Mouse (Mus musculus): ENCODE measurements around the gene Cpt1c. TPM values are rescaled to one million over a fixed set of nuclear protein-coding genes. Genes with fewer than 3 reads are reported as not detected.

Cpt1c gene
- polyA plus RNA-seq, 1 experiment from 2014 or later: 22.4 TPM

- Histone ChIP-seq H3K9me3 (ENCODE audit: control insufficient read depth, low read length) (no peaks in the 10 kb centered on the region), H3K27me3 (replicated peaks; ENCODE audit: control insufficient read depth, insufficient read depth, low read length) (no peaks in the 10 kb centered on the region), H3K27ac (replicated peaks; ENCODE audit: low read depth, low read length) (peak overlapping the region; percentile 86), H3K9ac (ENCODE audit: low read depth, low read length) (peak overlapping the region; percentile 97), H3K4me3 (ENCODE audit: low read depth, low read length) (peak overlapping the region; percentile 88), H3K4me1 (ENCODE audit: control insufficient read depth, insufficient read depth, low read length) (peaks cover 19% of the 10 kb centered on the region), H3K4me2 (ENCODE audit: low read depth, low read length) (peak overlapping the region; percentile 71), H3K36me3 (ENCODE audit: control insufficient read depth, insufficient read depth, low read length) (peaks cover 37% of the 10 kb centered on the region)
- DNase-seq (ENCODE audit: low spot score) (no peak), ATAC-seq (ENCODE audit: low read depth) (no peak)
- under 1% methylated on average over 17 of the region's 20 CpGs for WGBS
These were observed 40.8 kb upstream of the Cpt1c start for GRCm38 (mm10) chr7:45015344-45015956.

DNA sequence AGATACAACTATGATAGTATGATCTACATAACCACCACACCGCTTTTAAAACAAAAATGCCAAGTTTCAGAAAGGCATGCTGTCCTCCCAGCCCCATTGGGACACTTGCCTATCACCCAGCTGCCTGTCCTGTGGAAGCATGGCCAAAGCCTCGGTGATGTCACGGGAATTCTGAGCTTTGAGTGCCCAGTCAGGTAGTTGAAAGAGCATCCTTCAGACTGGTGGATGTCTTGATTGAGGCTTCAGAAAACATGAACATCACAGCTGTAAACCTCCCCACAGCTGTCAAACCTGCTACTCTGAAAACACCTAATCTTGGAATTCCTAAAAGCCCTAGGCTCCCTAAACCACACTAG lies 39.4 kb upstream of the Cpt1c start:
- H3K9ac ChIP-seq (ENCODE audit: low read depth, low read length): peak overlapping the region; percentile 97; the same call in 1 of the 2 replicates
- DNase-seq (ENCODE audit: low spot score) (no peak), ATAC-seq (ENCODE audit: low read depth) (no peak)
- no peak overlapping the region for H3K4me3 ChIP-seq (ENCODE audit: low read depth, low read length)
- WGBS: 94% methylated on average over 3 of the region's 3 CpGs
- no peak overlapping the region for H3K27ac ChIP-seq (replicated peaks; ENCODE audit: low read depth, low read length)
- H3K36me3 ChIP-seq (ENCODE audit: control insufficient read depth, insufficient read depth, low read length): peaks cover 51% of the 10 kb centered on the region
- H3K27me3 ChIP-seq (replicated peaks; ENCODE audit: control insufficient read depth, insufficient read depth, low read length): no peaks in the 10 kb centered on the region
- H3K9me3 ChIP-seq (ENCODE audit: control insufficient read depth, low read length): no peaks in the 10 kb centered on the region
- peaks cover 15% of the 10 kb centered on the region for H3K4me1 ChIP-seq (ENCODE audit: control insufficient read depth, insufficient read depth, low read length)
- peak overlapping the region; percentile 71; the same call in 1 of the 2 replicates for H3K4me2 ChIP-seq (ENCODE audit: low read depth, low read length)

GRCm38 (mm10) chr7:45013366-45014095 lies 38.9 kb upstream of the Cpt1c start:
- H3K4me3 ChIP-seq (ENCODE audit: low read depth, low read length): no peak overlapping the region
- H3K4me1 ChIP-seq (ENCODE audit: control insufficient read depth, insufficient read depth, low read length): peaks cover 11% of the 10 kb centered on the region
- ATAC-seq (ENCODE audit: low read depth) (no peak), DNase-seq (ENCODE audit: low spot score) (no peak)
- 92% methylated on average over 16 of the region's 16 CpGs for WGBS
- no peak overlapping the region for H3K4me2 ChIP-seq (ENCODE audit: low read depth, low read length)
- H3K9me3 ChIP-seq (ENCODE audit: control insufficient read depth, low read length): no peaks in the 10 kb centered on the region
- no peak overlapping the region for H3K27ac ChIP-seq (replicated peaks; ENCODE audit: low read depth, low read length)
- H3K27me3 ChIP-seq (replicated peaks; ENCODE audit: control insufficient read depth, insufficient read depth, low read length): no peaks in the 10 kb centered on the region
- H3K36me3 ChIP-seq (ENCODE audit: control insufficient read depth, insufficient read depth, low read length): peaks cover 56% of the 10 kb centered on the region
- peak overlapping the region; percentile 6; the same call in 1 of the 2 replicates for H3K9ac ChIP-seq (ENCODE audit: low read depth, low read length)

- H3K9ac ChIP-seq (ENCODE audit: low read depth, low read length): no peak overlapping the region
- DNase-seq (ENCODE audit: low spot score) (no peak), ATAC-seq (ENCODE audit: low read depth) (no peak)
- H3K27ac ChIP-seq (replicated peaks; ENCODE audit: low read depth, low read length): no peak overlapping the region
- 78% methylated on average over 4 of the region's 4 CpGs for WGBS
- peaks cover 8% of the 10 kb centered on the region; the same call in 1 of the 2 replicates for H3K4me1 ChIP-seq (ENCODE audit: control insufficient read depth, insufficient read depth, low read length)
- no peaks in the 10 kb centered on the region for H3K27me3 ChIP-seq (replicated peaks; ENCODE audit: control insufficient read depth, insufficient read depth, low read length)
- no peaks in the 10 kb centered on the region for H3K9me3 ChIP-seq (ENCODE audit: control insufficient read depth, low read length)
- H3K4me3 ChIP-seq (ENCODE audit: low read depth, low read length): no peak overlapping the region
- H3K36me3 ChIP-seq (ENCODE audit: control insufficient read depth, insufficient read depth, low read length): peaks cover 63% of the 10 kb centered on the region
- no peak overlapping the region for H3K4me2 ChIP-seq (ENCODE audit: low read depth, low read length)
These were observed 38.2 kb upstream of the Cpt1c start for GRCm38 (mm10) chr7:45012824-45013223.

DNA sequence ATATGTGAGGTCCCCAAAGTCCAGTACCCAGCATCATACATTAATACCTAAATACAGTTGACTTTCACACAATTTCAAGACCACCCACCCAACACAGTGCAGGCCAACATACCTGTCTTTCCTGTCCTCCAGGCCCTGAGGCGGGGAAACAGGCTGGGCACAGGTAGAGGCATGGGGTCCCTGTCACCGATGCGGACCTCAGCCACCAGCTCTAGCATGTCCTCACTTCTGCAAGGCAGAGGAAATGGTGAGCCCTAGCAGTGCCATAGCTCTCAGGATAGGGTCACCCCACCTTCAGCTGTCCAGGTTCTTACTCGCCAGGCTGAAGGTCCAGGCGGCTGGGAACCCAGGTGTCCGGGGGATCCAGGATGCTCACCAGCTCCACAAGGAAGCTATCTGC lies 37.4 kb upstream of the Cpt1c start:
- H3K27me3 ChIP-seq (replicated peaks; ENCODE audit: control insufficient read depth, insufficient read depth, low read length): no peaks in the 10 kb centered on the region
- H3K36me3 ChIP-seq (ENCODE audit: control insufficient read depth, insufficient read depth, low read length): peaks cover 71% of the 10 kb centered on the region
- H3K9me3 ChIP-seq (ENCODE audit: control insufficient read depth, low read length): no peaks in the 10 kb centered on the region
- H3K4me3 ChIP-seq (ENCODE audit: low read depth, low read length): no peak overlapping the region
- no peak for DNase-seq (ENCODE audit: low spot score)
- H3K27ac ChIP-seq (replicated peaks; ENCODE audit: low read depth, low read length): no peak overlapping the region
- H3K4me1 ChIP-seq (ENCODE audit: control insufficient read depth, insufficient read depth, low read length): peaks cover 8% of the 10 kb centered on the region; the same call in 1 of the 2 replicates
- WGBS: 96% methylated on average over 6 of the region's 6 CpGs
- H3K4me2 ChIP-seq (ENCODE audit: low read depth, low read length): no peak overlapping the region
- no peak for ATAC-seq (ENCODE audit: low read depth)
- no peak overlapping the region for H3K9ac ChIP-seq (ENCODE audit: low read depth, low read length)

DNA sequence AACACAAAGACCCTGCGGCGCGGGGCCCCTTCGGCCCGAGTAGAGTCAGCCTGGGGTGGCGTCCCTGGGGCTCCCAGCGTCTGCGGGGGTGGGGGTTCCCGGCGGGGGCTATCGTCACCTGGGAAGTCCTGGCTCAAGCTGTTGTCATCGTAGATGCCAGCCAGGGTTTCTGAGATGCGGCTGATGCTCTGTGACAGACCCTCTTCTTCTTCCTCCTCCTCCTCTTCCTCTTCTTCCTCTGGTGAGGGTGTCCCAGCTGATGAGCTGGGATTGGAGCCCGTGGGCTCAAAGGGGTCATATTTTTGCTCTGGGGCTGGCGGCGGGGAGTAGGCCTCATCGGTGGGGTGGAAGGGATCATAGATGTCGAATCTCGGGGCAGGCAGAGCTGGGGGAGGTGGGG lies 33.8 kb upstream of the Cpt1c start:
- H3K4me1 ChIP-seq (ENCODE audit: control insufficient read depth, insufficient read depth, low read length): no peaks in the 10 kb centered on the region
- ATAC-seq (ENCODE audit: low read depth) (no peak), DNase-seq (ENCODE audit: low spot score) (no peak)
- 95% methylated on average over 19 of the region's 19 CpGs for WGBS
- H3K4me3 ChIP-seq (ENCODE audit: low read depth, low read length): no peak overlapping the region
- H3K36me3 ChIP-seq (ENCODE audit: control insufficient read depth, insufficient read depth, low read length): peaks cover 100% of the 10 kb centered on the region
- H3K27me3 ChIP-seq (replicated peaks; ENCODE audit: control insufficient read depth, insufficient read depth, low read length): no peaks in the 10 kb centered on the region
- no peak overlapping the region for H3K27ac ChIP-seq (replicated peaks; ENCODE audit: low read depth, low read length)
- no peak overlapping the region for H3K9ac ChIP-seq (ENCODE audit: low read depth, low read length)
- H3K9me3 ChIP-seq (ENCODE audit: control insufficient read depth, low read length): no peaks in the 10 kb centered on the region
- H3K4me2 ChIP-seq (ENCODE audit: low read depth, low read length): no peak overlapping the region

- Histone ChIP-seq H3K27ac (replicated peaks; ENCODE audit: low read depth, low read length) (no peak overlapping the region), H3K9ac (ENCODE audit: low read depth, low read length) (no peak overlapping the region), H3K4me3 (ENCODE audit: low read depth, low read length) (no peak overlapping the region), H3K36me3 (ENCODE audit: control insufficient read depth, insufficient read depth, low read length) (peaks cover 100% of the 10 kb centered on the region), H3K4me2 (ENCODE audit: low read depth, low read length) (no peak overlapping the region), H3K27me3 (replicated peaks; ENCODE audit: control insufficient read depth, insufficient read depth, low read length) (no peaks in the 10 kb centered on the region), H3K4me1 (ENCODE audit: control insufficient read depth, insufficient read depth, low read length) (no peaks in the 10 kb centered on the region), H3K9me3 (ENCODE audit: control insufficient read depth, low read length) (no peaks in the 10 kb centered on the region)
- ATAC-seq (ENCODE audit: low read depth) (no peak), DNase-seq (ENCODE audit: low spot score) (no peak)
- 97% methylated on average over 23 of the region's 30 CpGs for WGBS
These were observed 33.2 kb upstream of the Cpt1c start for GRCm38 (mm10) chr7:45007846-45008245.

- ATAC-seq (ENCODE audit: low read depth) (no peak), DNase-seq (ENCODE audit: low spot score) (no peak)
- H3K4me3 ChIP-seq (ENCODE audit: low read depth, low read length): no peak overlapping the region
- no peaks in the 10 kb centered on the region for H3K4me1 ChIP-seq (ENCODE audit: control insufficient read depth, insufficient read depth, low read length)
- 96% methylated on average over 29 of the region's 29 CpGs for WGBS
- no peak overlapping the region for H3K4me2 ChIP-seq (ENCODE audit: low read depth, low read length)
- H3K27me3 ChIP-seq (replicated peaks; ENCODE audit: control insufficient read depth, insufficient read depth, low read length): no peaks in the 10 kb centered on the region
- no peak overlapping the region for H3K27ac ChIP-seq (replicated peaks; ENCODE audit: low read depth, low read length)
- no peak overlapping the region for H3K9ac ChIP-seq (ENCODE audit: low read depth, low read length)
- peaks cover 100% of the 10 kb centered on the region for H3K36me3 ChIP-seq (ENCODE audit: control insufficient read depth, insufficient read depth, low read length)
- no peaks in the 10 kb centered on the region for H3K9me3 ChIP-seq (ENCODE audit: control insufficient read depth, low read length)
These were observed 32.5 kb upstream of the Cpt1c start for GRCm38 (mm10) chr7:45007141-45007540.

DNA sequence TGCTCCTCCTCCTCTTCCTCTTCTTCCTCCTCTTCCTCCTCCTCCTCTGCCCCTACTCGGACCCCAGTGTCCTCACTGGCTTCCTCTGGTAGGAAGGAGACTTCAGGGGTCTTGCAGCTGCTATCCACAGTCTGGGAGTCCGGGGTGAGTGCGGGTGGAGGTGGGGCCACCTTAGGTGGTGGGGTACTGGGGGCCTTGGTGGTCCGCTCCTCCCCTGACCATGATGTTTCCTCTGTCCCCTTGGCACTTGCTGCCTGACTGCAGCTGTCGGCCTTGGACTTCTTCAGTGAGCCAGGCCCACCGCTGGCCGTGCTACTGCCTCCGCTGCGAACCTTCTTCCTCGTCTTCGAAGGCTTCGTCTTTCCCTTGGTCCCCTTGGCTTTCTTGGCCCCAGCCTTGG lies 31.9 kb upstream of the Cpt1c start:
- Histone ChIP-seq H3K36me3 (ENCODE audit: control insufficient read depth, insufficient read depth, low read length) (peaks cover 100% of the 10 kb centered on the region), H3K4me1 (ENCODE audit: control insufficient read depth, insufficient read depth, low read length) (no peaks in the 10 kb centered on the region), H3K9me3 (ENCODE audit: control insufficient read depth, low read length) (no peaks in the 10 kb centered on the region), H3K9ac (ENCODE audit: low read depth, low read length) (no peak overlapping the region), H3K27ac (replicated peaks; ENCODE audit: low read depth, low read length) (no peak overlapping the region), H3K4me2 (ENCODE audit: low read depth, low read length) (no peak overlapping the region), H3K4me3 (ENCODE audit: low read depth, low read length) (no peak overlapping the region), H3K27me3 (replicated peaks; ENCODE audit: control insufficient read depth, insufficient read depth, low read length) (no peaks in the 10 kb centered on the region)
- no peak for ATAC-seq (ENCODE audit: low read depth)
- WGBS: 93% methylated on average over 12 of the region's 12 CpGs
- no peak for DNase-seq (ENCODE audit: low spot score)
